Mouse (Mus musculus): ENCODE results near the gene Tspan17.

Gene Tspan17

DNA sequence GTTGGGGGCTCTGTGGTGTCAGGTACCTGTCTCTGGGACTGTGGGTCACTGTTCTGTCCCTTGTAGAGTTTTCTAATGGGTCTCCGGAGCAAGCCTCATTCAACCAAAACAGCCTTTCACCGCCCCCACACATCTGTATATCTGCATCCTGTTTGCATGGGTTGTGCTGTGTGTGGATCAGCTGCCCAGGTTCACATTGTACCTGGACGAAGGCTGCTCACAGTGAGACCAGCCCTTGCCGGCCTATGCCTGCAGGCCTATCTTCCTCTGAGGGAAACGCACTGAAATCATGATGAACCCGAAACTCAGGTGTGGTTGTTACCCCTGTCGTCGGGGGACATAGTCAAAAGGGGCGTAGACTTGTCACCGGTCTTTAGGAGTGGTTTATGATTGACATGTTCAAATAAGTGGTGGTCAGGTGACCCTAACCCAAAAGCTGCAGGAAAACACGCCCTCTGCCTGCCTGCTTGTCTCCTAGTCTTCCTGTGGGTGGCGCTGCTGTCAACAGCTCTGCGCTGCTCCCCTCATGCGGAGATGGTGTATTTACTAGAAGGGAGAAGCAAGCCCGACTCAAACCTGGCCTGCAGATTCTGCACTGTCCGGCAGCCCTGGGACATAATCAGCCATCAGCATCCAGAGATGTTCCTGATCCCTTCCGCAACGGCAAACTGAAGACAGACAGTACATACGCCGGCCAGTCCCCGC, 16.1 kb downstream of the Tspan17 start:
- no peak for DNase-seq (ENCODE audit: low spot score in 2 of 2)

DNA sequence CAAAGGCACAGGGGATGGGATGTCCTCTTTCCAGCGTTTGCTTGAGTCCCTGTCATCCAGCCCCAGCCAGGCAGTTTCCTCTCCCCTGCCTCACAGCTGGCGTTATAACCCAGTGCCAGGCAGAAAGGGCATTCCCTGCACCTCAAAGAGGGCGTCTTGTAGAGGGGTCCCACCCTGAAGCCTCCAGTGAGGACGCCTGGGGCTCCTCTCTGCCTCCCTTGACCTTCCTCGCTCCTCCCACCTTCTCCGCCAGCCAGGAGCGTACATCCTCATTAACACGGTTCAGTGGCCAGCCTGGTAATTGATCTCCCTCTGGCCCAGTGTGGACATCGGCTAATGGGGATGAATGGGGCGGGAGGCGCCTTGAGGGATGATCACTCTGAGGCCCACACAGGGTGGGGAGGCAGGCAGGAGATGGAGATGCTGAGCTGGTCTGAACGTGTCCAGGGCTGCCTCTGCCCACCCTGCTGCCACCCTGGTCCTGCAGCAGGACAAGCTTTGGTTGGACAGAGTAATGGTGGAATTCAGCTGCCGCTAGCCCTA, 17.3 kb downstream of the Tspan17 start:
- no peak for DNase-seq (ENCODE audit: low spot score in 2 of 2)

DNA sequence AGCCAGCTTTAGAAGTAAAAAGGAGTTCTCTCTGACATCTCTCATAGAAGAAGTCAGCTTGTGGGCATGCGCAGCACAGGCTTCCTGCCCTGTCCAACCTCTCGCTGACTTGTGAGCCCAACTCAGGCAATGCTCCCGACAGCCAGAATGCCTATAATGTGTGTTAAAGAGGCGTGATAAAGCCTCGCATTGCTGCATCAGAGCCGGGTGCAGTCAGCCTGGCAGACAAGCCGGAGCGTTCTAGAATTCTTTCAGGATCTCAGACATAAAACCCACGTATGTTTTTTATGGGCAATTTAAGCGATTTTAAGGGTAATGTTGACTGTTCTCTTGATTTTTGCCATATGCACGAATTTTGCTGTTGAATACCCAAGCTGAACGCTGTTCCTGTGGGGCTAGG, 18.9 kb downstream of the Tspan17 start:
- no peak for DNase-seq (ENCODE audit: low spot score in 2 of 2)

DNA sequence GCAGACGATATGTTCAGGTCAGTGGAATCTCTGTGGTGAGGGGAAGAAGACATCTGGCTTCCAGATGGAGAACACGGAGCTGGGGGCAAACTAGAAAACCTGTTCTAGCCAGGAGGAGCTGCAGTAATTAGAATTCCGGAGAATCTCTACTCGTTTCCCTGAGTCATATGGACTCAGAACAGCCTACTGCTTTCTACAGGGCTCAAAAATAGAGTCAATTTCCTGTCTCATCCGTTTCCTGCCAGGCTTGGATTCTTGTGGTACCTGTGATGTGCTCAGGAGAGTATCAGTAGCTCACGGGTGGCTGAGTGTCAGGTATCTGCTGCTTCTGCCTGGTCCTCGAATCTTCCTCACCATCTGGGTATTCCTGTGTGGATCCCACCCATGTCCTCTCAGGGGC, 22.3 kb downstream of the Tspan17 start:
- no peak for DNase-seq (ENCODE audit: low spot score in 2 of 2)

DNA sequence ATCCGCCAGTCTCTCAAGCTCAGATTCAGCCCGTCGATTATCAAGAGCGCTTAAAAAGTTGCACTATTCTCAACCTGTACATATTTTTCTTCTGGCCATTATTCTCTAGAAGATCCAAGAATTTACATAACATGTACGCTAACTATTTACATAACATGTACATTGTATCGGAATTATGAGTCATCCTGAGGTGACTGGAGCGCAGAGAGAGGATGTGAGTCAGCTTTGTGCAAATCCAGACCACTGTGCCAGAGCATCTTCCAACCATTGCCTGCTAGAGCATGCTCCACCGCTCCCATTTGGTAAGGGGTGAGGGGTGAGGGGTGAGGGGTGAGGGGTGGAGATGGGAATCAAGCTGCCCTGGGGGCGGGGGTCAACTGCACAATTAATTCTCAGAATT, 24.2 kb downstream of the Tspan17 start:
- no peak for DNase-seq (ENCODE audit: low spot score in 2 of 2)

DNA sequence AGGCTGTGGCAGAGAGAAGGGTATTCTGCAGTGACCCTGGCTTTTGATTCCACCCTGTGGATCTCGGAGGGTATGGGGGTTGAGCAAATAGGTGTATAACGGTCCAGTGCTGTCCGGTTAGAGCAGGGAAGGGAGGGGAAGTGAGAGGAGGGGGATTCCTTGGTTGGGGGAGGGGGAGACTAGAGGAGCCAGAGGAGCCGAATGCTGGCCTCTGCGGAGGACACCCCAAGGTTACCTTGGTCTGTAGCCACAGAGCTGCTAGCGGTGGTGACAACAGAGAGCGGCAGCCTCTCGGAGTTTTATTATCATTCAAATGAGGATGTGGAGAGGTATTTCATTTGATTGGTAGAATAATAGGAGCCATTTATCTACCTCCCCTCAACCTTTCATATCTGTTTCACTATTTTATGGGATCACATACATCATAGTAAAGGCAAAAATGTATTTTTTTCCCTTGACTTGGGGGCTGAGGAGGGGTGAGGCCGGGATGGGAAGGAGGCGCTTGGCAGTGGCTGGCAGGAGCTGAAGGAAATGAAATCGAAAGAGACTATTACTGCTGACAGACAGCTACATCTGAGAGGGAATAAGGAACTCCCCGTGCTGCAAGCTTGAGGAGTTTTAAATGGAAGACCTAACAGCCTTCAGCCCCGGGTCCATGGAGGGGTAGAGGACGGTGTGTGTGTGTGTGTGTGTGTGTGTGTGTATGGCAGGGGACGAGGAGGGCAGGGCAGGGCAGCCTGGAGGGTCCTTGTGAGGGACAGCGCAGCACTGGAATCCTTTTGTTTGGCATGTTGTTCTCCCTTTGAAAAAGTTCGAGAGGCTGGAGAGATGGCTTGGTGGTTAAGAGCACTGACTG, 29.4 kb downstream of the Tspan17 start:
- no peak for DNase-seq (ENCODE audit: low spot score in 2 of 2)

DNA sequence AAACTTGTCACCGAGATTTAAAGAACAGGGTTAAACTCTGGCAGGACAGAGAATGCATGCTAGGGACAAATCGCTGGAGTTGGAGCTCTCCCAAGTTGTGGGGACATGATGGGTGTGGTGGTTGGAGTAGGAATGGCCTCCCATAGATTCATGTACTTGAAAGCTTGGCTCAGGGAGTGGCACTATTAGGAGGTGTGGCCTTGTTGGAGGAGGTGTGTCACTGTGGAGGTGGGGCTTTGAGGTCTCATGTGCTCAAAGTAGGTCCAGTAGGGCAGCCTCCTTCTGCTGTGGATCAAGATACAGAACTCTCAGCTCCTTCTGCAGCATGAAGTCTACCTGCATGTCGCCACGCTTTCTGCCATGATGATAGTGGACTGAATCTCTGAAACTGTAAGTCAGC, 31.9 kb downstream of the Tspan17 start:
- no peak for DNase-seq (ENCODE audit: low spot score in 2 of 2)

DNA sequence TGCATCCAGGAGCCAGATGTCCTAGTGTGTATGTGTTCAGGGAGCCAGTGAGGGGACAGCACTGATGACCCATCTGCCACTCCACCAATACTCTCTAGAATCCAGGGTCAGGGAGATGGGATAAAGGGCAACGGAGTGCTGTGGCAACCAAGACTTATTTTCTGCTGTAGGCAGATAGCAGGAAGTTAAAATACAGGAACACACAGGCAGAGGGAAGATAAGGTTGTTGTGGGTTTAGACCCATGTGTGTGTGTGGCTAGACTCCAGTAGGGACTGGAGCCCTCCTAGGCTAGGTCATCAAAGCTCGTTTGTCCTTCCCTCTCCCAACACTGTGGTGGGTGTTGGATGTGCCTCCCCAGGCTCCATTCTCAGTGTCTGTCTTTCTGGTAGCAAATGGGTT, 32.8 kb downstream of the Tspan17 start:
- no peak for DNase-seq (ENCODE audit: low spot score in 2 of 2)

DNA sequence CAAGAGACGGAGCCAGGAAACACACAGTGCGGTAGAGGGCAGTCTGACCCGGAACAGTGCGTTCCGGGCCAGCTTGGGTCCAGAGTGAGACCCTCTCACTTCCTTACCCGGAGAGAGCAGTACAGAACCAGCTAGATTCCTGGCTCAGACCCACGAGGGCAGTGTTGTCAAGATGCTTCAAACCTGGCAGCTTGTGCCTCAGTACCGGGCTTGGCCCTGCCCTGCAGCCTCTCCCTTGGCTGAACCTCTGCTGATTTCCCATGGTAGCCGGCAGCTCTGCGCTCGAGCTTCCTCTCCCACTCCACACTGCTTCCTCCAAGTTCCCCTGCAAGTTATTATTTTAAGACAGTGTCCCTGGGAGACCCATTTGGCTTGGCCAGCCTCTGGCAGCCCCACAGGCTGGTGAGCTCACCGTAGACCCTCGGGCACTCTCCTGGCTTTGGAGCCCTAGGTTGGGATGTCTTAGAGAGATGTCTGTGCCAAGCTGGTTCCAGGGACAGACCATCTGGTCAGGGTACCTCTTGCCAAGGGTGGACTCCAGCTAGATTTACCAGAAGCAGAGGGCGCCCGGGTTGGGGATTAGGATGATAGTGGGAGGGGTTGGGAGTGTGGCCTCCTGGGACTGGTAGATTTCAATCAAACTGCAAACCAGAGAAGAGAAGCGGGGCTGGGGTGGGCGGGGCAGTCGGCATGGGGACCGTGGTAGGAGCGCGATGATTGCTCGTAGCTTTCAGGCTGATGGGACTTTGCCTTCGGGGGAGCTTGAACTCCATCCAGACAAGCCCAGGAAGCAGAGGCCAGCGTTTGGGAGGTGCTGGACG, 35.1 kb downstream of the Tspan17 start:
- peak in 1 of 2 experiments; percentile 8 for DNase-seq (ENCODE audit: low spot score in 2 of 2)

DNA sequence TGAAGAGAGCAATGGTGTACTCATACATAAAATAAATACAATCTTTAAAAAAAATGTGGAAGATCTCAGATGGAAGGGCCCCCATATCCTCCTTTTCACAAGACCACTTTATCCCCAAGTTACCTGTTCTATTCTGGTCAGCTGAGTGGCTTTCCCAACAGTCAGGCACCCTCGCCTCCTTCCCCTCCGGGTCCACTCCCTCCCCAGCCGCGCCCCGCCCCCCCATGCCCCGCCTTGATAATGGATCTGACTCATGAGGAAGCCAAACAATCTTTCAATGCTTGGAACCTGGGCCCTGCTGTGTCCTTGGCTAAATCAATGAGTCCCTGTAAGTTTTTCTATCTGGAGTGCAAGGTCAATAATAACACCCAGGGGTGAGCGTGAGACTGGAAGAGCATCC, 38.8 kb downstream of the Tspan17 start:
- no peak for DNase-seq (ENCODE audit: low spot score in 2 of 2)

DNA sequence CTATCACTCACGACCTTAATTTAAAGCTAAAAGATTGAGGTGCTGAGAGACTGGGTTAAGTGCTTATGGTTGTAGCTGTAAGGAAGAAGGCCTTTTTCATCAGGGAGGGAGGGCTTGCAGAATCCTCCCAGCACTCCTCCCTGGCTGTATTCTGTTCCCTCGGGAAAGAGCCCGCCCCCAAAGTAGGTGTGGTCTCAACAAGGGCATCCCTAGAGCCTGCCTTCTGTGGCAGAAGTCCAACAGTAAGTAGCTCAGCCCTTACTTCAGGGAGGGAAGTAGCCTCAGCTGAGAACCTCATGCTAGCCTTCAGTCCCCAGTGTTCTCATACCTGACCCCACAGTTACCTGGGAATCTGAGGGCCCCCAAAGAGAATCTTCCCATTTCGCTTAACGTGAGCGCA, 39.3 kb downstream of the Tspan17 start:
- no peak for DNase-seq (ENCODE audit: low spot score in 2 of 2)

DNA sequence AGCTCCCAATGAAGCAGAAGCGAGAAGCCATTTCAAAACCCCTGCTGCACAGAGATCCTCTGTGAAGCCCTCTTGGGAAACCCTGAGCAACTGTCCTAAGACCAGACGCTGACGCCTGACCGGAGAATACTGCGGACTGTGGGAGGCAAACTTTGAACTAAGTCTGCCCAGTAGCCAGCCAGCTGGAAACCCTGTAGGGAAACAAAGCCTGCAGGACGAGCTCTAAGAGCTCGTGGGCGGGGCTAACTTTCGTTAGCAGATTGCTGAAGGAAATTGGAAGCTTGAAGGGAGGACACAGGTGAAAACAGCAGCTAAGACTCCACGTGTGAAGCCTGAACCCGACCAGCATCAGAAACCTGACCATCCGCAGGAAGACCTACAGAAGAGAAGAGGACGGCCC, 40.3 kb downstream of the Tspan17 start:
- DNase-seq (ENCODE audit: low spot score in 2 of 2), result no peak

DNA sequence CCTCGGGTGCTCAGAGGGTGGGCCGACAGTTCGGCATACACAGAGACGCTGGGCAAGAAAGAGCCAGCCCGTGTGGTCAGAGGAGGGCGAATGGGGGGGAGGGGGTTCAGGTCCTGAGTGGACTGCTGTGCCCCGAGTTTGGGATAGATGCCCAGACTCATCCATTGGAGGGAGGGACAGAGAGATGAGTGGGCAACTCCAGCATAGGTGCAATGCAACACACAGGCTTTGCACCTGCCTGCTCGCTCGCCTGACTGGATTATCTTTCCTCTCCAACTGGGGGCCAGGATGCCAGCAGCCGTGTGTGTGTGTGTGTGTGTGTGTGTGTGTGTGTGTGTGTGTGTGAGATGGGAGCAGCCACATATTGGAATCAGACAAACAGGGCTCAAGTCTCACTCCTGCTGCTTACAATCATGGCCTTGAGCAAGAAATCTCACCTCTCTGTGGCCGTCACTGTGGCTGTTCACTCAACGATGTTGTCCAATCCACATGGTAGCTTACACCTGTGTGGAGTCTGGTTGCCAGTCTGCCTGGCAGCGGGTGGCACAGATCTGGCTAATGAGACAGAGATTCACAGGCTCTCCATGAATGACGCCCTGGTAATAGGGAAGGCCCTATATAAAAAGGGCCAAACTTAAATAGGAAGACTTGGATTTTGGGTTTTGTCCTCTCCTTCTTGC, 47.3 kb downstream of the Tspan17 start:
- DNase-seq (ENCODE audit: low spot score in 2 of 2), result no peak

DNA sequence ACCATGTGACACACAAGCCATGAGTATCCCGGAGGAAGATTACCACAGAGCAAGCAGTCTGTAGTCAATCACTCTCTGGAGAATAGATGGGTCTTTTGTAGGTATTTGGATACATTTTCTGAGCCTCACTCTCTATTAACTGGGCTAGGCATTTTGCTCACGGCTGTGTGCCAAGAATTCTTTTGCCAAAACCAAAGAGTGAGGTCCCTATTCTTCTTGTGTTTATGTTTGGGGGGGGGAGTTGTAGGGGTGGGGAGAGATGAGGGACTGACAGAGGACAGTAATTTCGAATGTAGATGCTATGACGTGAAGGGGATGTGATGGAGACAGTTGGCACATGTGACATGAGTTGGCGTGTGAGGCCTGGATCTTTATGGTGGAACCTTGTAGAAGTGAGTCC, 47.9 kb downstream of the Tspan17 start:
- no peak for DNase-seq (ENCODE audit: low spot score in 2 of 2)

DNA sequence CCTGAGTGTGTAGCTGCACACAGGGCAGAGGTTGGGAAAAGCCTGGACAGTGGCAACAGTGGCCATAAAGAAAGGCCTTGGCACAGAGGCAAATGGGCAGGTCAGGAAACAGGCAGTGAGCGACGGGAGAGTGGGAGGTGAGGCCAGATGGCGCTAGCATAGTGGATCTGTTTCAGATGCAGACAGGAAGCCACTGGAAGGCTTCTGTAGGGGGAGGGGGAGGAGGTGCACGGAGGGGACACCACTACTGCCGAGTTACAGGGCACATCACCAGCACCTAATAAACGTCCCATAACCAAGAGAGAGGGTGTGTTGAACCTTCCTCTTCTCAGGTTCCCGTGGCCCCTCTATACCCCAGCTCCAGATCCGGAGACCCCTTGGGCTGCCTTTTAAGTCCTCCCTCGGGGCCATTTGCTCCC, 48.3 kb downstream of the Tspan17 start:
- DNase-seq (ENCODE audit: low spot score in 2 of 2), result no peak

DNA sequence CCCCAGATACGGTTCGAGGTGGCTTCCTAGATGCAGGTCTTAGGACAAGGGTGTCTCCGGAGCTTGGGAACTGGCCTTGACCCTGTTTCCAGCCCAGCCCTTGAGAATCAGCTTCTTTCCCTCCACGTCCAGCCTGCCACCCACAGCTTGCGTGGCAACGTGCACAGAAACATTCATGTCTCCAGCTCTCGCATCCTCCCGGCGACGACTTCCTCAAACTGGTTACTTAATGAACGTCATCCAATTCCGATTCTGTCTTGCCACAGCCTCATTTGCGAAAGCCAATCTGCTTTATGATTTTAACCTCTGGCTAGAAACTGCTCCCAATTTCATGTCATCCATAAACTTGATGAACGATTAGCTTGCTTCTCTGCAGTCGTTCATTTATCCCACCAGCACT, 49.4 kb downstream of the Tspan17 start:
- no peak for DNase-seq (ENCODE audit: low spot score in 2 of 2)

DNA sequence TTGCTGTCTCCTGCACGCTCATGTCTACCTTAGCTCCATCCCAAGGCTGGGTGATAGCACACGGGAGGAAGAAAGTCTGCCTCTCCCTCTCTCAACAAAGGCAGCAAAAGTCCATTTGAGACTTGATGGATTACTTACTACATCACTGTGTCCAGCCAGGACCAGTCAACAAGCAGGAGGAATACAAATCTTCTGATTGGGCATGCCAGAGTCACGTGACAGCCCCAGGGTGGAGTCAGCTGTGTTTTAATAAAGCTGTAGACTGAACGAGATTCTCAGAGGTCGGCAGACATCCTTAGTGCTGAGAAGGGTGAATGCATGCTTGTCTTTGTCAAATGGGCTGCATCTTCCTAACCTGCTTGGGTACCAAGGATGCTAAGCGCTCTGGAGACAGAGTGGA, 50.0 kb downstream of the Tspan17 start:
- DNase-seq (ENCODE audit: low spot score in 2 of 2), result no peak

DNA sequence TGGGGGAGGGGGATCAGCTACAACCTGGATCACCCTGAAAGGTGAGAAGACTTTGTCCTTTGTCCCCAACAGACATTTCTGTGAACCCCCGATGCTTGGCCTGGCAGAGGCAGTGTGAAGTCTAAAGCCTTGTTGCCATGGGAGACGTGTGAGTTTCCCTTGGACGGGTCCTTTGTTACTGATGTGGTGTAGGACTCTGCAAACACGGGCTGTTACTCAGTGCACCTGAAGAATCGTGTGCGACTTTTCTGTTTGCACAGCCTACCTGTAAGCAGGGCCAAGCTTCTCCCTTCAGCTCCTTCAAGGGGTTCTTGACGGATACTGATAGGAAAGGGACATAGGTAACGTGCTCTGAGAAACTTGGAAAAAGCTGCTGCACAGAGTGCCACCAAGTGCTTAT, 55.4 kb downstream of the Tspan17 start:
- DNase-seq (ENCODE audit: low spot score in 2 of 2), result no peak

All from urinary bladder, postnatal 36 days (tissue).